Mouse (Mus musculus): ENCODE data around the gene Cep295.

GRCm38 (mm10) chr9:15279649-15280490 is 77.7 kb downstream of the Cep295 start, which contains the start of gene Med17:
- peak; percentile 25; the same call in 1 of the 2 replicates for TF ChIP-seq CTCF (IDR thresholded peaks at IDR 0.05; ENCODE audit: low read depth)
- TF ChIP-seq EP300 (IDR thresholded peaks at IDR 0.05; ENCODE audit: low read depth) = no peak

All from liver, embryonic 14.5 days (tissue).